Mouse (Mus musculus) heart, embryonic 14.5 days (tissue): ENCODE results near the gene Olfr805. TPM values are rescaled to one million over a fixed set of nuclear protein-coding genes. Genes with fewer than 3 reads are reported as not detected.

ENCODE experiments used
- ATAC-seq: fragments of 200-750 bp; cut with Nextera tagmentation; 2 replicates; pipeline ENCODE4 v1.8.0; 2017; ENCODE audit warnings: low read depth, moderate TSS enrichment; ENCODE audit not compliant: insufficient number of reproducible peaks, insufficient read depth, low FRiP score
- H3K27ac ChIP-seq, 2 experiments: fragments of 200-500 bp in 1 of 2; fragments of 300-500 bp in 1 of 2; sonication (generic) in 1 of 2; replicated peaks in 1 of 2; 2 replicates each; pipeline ENCODE4 v1.5.1; 2012 to 2014; ENCODE audit warnings: low read depth in 2 of 2, low read length in 2 of 2, control low read depth in 1 of 2, mild to moderate bottlenecking in 1 of 2, mixed read lengths in 1 of 2; ENCODE audit not compliant: control insufficient read depth in 1 of 2, insufficient read depth in 1 of 2
- H3K27me3 ChIP-seq: fragments of 300-500 bp; sonication (generic); 2 replicates; pipeline ENCODE4 v1.6.1; 2014; ENCODE audit warnings: mild to moderate bottlenecking, low read length, control low read depth; ENCODE audit not compliant: control insufficient read depth, insufficient read depth
- H3K36me3 ChIP-seq: fragments of 300-500 bp; sonication (generic); 2 replicates; pipeline ENCODE4 v1.6.1; 2014; ENCODE audit warnings: mild to moderate bottlenecking, control low read depth, low read length, mixed read lengths; ENCODE audit not compliant: control insufficient read depth, insufficient read depth
- H3K4me1 ChIP-seq, 2 experiments: fragments of 200-500 bp in 1 of 2; fragments of 300-500 bp in 1 of 2; sonication (generic) in 1 of 2; 2 replicates each; pipeline ENCODE4 v1.6.1; 2012 to 2014; ENCODE audit warnings: low read length in 2 of 2, control low read depth in 1 of 2, mixed read lengths in 1 of 2; ENCODE audit not compliant: control insufficient read depth in 2 of 2, insufficient read depth in 2 of 2
- H3K4me2 ChIP-seq: fragments of 300-500 bp; sonication (generic); 2 replicates; pipeline ENCODE4 v1.6.1; 2014; ENCODE audit warnings: mild to moderate bottlenecking, low read length
- H3K4me3 ChIP-seq, 2 experiments: fragments of 200-500 bp in 1 of 2; fragments of 300-500 bp in 1 of 2; sonication (generic) in 1 of 2; 2 replicates each; pipeline ENCODE4 v1.5.1; 2012 to 2014; ENCODE audit warnings: low read length in 2 of 2, mild to moderate bottlenecking in 2 of 2, control low read depth in 1 of 2, low read depth in 1 of 2, moderate library complexity in 1 of 2; ENCODE audit not compliant: control insufficient read depth in 1 of 2, insufficient read depth in 1 of 2
- H3K9ac ChIP-seq: fragments of 300-500 bp; sonication (generic); 2 replicates; pipeline ENCODE4 v1.6.1; 2014; ENCODE audit warnings: mild to moderate bottlenecking, low read length
- H3K9me3 ChIP-seq: fragments of 300-500 bp; sonication (generic); 2 replicates; pipeline ENCODE4 v1.6.1; 2016; ENCODE audit warnings: low read length, control low read depth; ENCODE audit not compliant: control insufficient read depth
- WGBS: fragments of 180-500 bp; shearing (Covaris S2); extraction: QIAGEN DNeasy Blood & Tissue Kit; methylation state at CpG from one replicate; pipeline ENCODE4 v1.1.7; 2014; 5-methylcytosine and 5-hydroxymethylcytosine counted together
- microRNA-seq: library from miRNA; unstranded; fragments of <30 nt; microRNA quantifications from one replicate; pipeline ENCODE4, GENCODE M21; 2016
- polyA plus RNA-seq: library from polyadenylated mRNA; unstranded; fragments of >200 nt; fragmentation: Nextera tagmentation; extraction: Ambion mirVana; gene quantifications from 2 replicates; pipeline ENCODE4 v1.2.1, GENCODE M21; 2014

Olfr805 gene
- polyA plus RNA-seq, 1 experiment from 2014 or later, result not detected

GRCm38 (mm10) chr10:129688069-129688468 lies 41.1 kb downstream of the Olfr805 start, which contains the start of gene Olfr802:
Gene Olfr802 (minus strand): TSS chr10:129688169.
- no peaks in the 10 kb centered on the region for H3K36me3 ChIP-seq
- WGBS, result 55% methylated on average over 1 of the region's 1 CpGs
- H3K4me3 ChIP-seq, result no peak within 1 kb of the TSS

GRCm38 (mm10) chr10:129673765-129674164 lies 55.4 kb downstream of the Olfr805 start, which contains the start of gene Olfr801:
Gene Olfr801 (minus strand): TSS chr10:129673865.
- no peaks in the 10 kb centered on the region for H3K9me3 ChIP-seq
- no peak within 1 kb of the TSS for H3K4me3 ChIP-seq
- H3K9ac ChIP-seq, result no peak within 1 kb of the TSS
- ATAC-seq, result no peak
- H3K27me3 ChIP-seq, result no peaks in the 10 kb centered on the region
- WGBS, result 64% methylated on average over 1 of the region's 1 CpGs
- no peak within 1 kb of the TSS for H3K27ac ChIP-seq
- no peaks in the 10 kb centered on the region for H3K36me3 ChIP-seq
- no peak within 1 kb of the TSS for H3K4me2 ChIP-seq
- H3K4me1 ChIP-seq, result no peaks in the 10 kb centered on the region

More at GRCm38 (mm10) chr10:129688069-129688468, 41.1 kb downstream of the Olfr805 start, which contains the start of gene Olfr802:
- no peak for ATAC-seq
- Histone ChIP-seq H3K27me3 (no peaks in the 10 kb centered on the region), H3K4me1 (no peaks in the 10 kb centered on the region), H3K27ac (no peak within 1 kb of the TSS), H3K9me3 (no peaks in the 10 kb centered on the region), H3K4me2 (no peak within 1 kb of the TSS), H3K9ac (no peak within 1 kb of the TSS)

Small RNA genes within 50 kb of the gene (microRNA-seq; reads per million reads assigned to microRNA genes)
- not detected for gene Gm24485

Other genes starting within 250 kb of the Olfr805 start
- gene Olfr789, start 244.6 kb downstream of the Olfr805 start, polyA plus RNA-seq, result not detected in 2 replicates
- gene Olfr790, start 230.9 kb downstream of the Olfr805 start, polyA plus RNA-seq, result not detected in 2 replicates
- not detected in 2 replicates for gene Olfr791, start 207.6 kb downstream of the Olfr805 start, polyA plus RNA-seq
- gene Olfr792, start 190.2 kb downstream of the Olfr805 start, polyA plus RNA-seq, result not detected in 2 replicates
- not detected in 2 replicates for gene Olfr794, start 161.7 kb downstream of the Olfr805 start, polyA plus RNA-seq
- not detected in 2 replicates for gene Olfr796, start 116.8 kb downstream of the Olfr805 start, polyA plus RNA-seq
- gene Olfr798, start 101.4 kb downstream of the Olfr805 start, polyA plus RNA-seq, result not detected in 2 replicates
- gene Olfr799, start 91.9 kb downstream of the Olfr805 start, polyA plus RNA-seq, result not detected in 2 replicates
- gene Olfr800, start 71.7 kb downstream of the Olfr805 start, polyA plus RNA-seq, result not detected in 2 replicates
- gene Olfr801, start 55.5 kb downstream of the Olfr805 start, polyA plus RNA-seq, result not detected in 2 replicates
- gene Olfr802, start 41.2 kb downstream of the Olfr805 start, polyA plus RNA-seq, result not detected in 2 replicates
- not detected in 2 replicates for gene Olfr803, start 35.1 kb downstream of the Olfr805 start, polyA plus RNA-seq
- not detected in 2 replicates for gene Olfr804, start 26.2 kb downstream of the Olfr805 start, polyA plus RNA-seq
- gene Olfr806, start 12.5 kb upstream of the Olfr805 start, polyA plus RNA-seq, result not detected in 2 replicates
- gene Olfr807, start 28.4 kb upstream of the Olfr805 start, polyA plus RNA-seq, result not detected in 2 replicates
- not detected in 2 replicates for gene Olfr808, start 36.1 kb upstream of the Olfr805 start, polyA plus RNA-seq
- not detected in 2 replicates for gene Olfr809, start 45.3 kb upstream of the Olfr805 start, polyA plus RNA-seq
- gene Olfr810, start 65.5 kb upstream of the Olfr805 start, polyA plus RNA-seq, result not detected in 2 replicates
- not detected in 2 replicates for gene Olfr811, start 75.0 kb upstream of the Olfr805 start, polyA plus RNA-seq
- gene Olfr812, start 116.7 kb upstream of the Olfr805 start, polyA plus RNA-seq, result not detected in 2 replicates
- not detected in 2 replicates for gene Olfr813, start 126.0 kb upstream of the Olfr805 start, polyA plus RNA-seq
- not detected in 2 replicates for gene Olfr814, start 150.5 kb upstream of the Olfr805 start, polyA plus RNA-seq
- not detected in 2 replicates for gene Olfr815, start 176.5 kb upstream of the Olfr805 start, polyA plus RNA-seq
- not detected in 2 replicates for gene Olfr816, start 186.2 kb upstream of the Olfr805 start, polyA plus RNA-seq
- not detected in 2 replicates for gene Olfr818, start 219.7 kb upstream of the Olfr805 start, polyA plus RNA-seq
- gene Olfr819, start 237.9 kb upstream of the Olfr805 start, polyA plus RNA-seq, result not detected in 2 replicates
- gene Olfr247, start 246.8 kb upstream of the Olfr805 start, polyA plus RNA-seq, result not detected in 2 replicates